Mouse (Mus musculus) midbrain, postnatal 0 days (tissue): Measurements from ENCODE around the gene Izumo1r. TPM values are rescaled to one million over a fixed set of nuclear protein-coding genes. Genes with fewer than 3 reads are reported as not detected.
A peak's percentile ranks its signal among the peaks of the same experiment; 100 is the strongest.

Experiments
- ATAC-seq: fragments of 200-750 bp; cut with Nextera tagmentation; 2 replicates; pipeline ENCODE4 v1.8.0; 2017; ENCODE audit warnings: moderate number of reproducible peaks, mild to moderate bottlenecking, moderate TSS enrichment, moderate library complexity; ENCODE audit not compliant: low FRiP score
- DNase-seq: peaks from one replicate; pipeline ENCODE4 v3.0.0-alpha.2; 2015; ENCODE audit warnings: low spot score
- H3K27ac ChIP-seq: fragments of 300-500 bp; sonication (generic); 2 replicates; pipeline ENCODE4 v1.5.1; 2014; ENCODE audit warnings: low read depth, mild to moderate bottlenecking, low read length, mixed read lengths
- H3K27me3 ChIP-seq: fragments of 300-500 bp; sonication (generic); 2 replicates; pipeline ENCODE4 v1.6.1; 2014; ENCODE audit warnings: low read length, control low read depth, mixed read lengths; ENCODE audit not compliant: insufficient read depth
- H3K36me3 ChIP-seq: fragments of 300-500 bp; sonication (generic); 2 replicates; pipeline ENCODE4 v1.6.1; 2014; ENCODE audit warnings: low read length, control low read depth, mixed read lengths; ENCODE audit not compliant: insufficient read depth
- H3K4me1 ChIP-seq: fragments of 300-500 bp; sonication (generic); 2 replicates; pipeline ENCODE4 v1.6.1; 2014; ENCODE audit warnings: mild to moderate bottlenecking, control low read depth, antibody characterized with exemption, low read length, mixed read lengths; ENCODE audit not compliant: insufficient read depth
- H3K4me2 ChIP-seq: fragments of 300-500 bp; sonication (generic); 2 replicates; pipeline ENCODE4 v1.6.1; 2014; ENCODE audit warnings: low read depth, mild to moderate bottlenecking, low read length, mixed read lengths; ENCODE audit not compliant: poor library complexity, severe bottlenecking
- H3K4me3 ChIP-seq: fragments of 300-500 bp; sonication (generic); 2 replicates; pipeline ENCODE4 v1.5.1; 2014; ENCODE audit warnings: low read depth, mild to moderate bottlenecking, low read length, moderate library complexity
- H3K9ac ChIP-seq: fragments of 300-500 bp; sonication (generic); replicated peaks from 2 replicates; pipeline ENCODE4 v1.6.1; 2014; ENCODE audit warnings: mild to moderate bottlenecking, low read length, moderate library complexity, mixed read lengths; ENCODE audit not compliant: poor library complexity, severe bottlenecking
- H3K9me3 ChIP-seq: fragments of 300-500 bp; sonication (generic); 2 replicates; pipeline ENCODE4 v1.6.1; 2016; ENCODE audit warnings: low read length, control low read depth
- CTCF ChIP-seq: IDR thresholded peaks from 2 replicates; pipeline ENCODE4 v1.5.1; 2016; ENCODE audit warnings: antibody characterized with exemption, mild to moderate bottlenecking
- WGBS: fragments of 180-500 bp; shearing (Covaris S2); extraction: QIAGEN DNeasy Blood & Tissue Kit; methylation state at CpG from one replicate; pipeline ENCODE4 v1.1.7; 2014; 5-methylcytosine and 5-hydroxymethylcytosine counted together
- polyA plus RNA-seq: library from polyadenylated mRNA; unstranded; fragments of >200 nt; fragmentation: Nextera tagmentation; extraction: Ambion mirVana; gene quantifications from 2 replicates; pipeline ENCODE4 v1.2.1, GENCODE M21; 2015
- total RNA-seq: library from RNA; depleted of rRNA; stranded (reverse); fragments of >200 nt; gene quantifications from 2 replicates; pipeline ENCODE4 v1.2.3, GENCODE M21; 2014

Izumo1r gene
- total and polyA plus RNA-seq, 2 experiments from 2014 or later, result not detected

- Histone ChIP-seq H3K4me2 (no peak overlapping the region), H3K4me3 (no peak overlapping the region), H3K9ac (no peak overlapping the region), H3K4me1 (0 out of 2 replicates have a peak, but pooled peaks cover 8% of the 10 kb centered on the region), H3K9me3 (no peaks in the 10 kb centered on the region), H3K27ac (no peak overlapping the region), H3K27me3 (no peaks in the 10 kb centered on the region), H3K36me3 (no peaks in the 10 kb centered on the region)
- 84% methylated on average over 5 of the region's 5 CpGs for WGBS
- no peak for TF ChIP-seq CTCF
- ATAC-seq (no peak), DNase-seq (no peak)
Observed at GRCm38 (mm10) chr9:14875743-14876507, 27.8 kb downstream of the Izumo1r start.

GRCm38 (mm10) chr9:14872181-14872930 lies 31.4 kb downstream of the Izumo1r start:
- no peak for DNase-seq

GRCm38 (mm10) chr9:14871536-14871935 lies 32.2 kb downstream of the Izumo1r start:
- H3K36me3 ChIP-seq, result no peaks in the 10 kb centered on the region
- no peak overlapping the region for H3K9ac ChIP-seq
- no peak overlapping the region for H3K4me2 ChIP-seq
- 0 out of 2 replicates have a peak, but pooled peaks cover 8% of the 10 kb centered on the region for H3K4me1 ChIP-seq
- H3K9me3 ChIP-seq, result no peaks in the 10 kb centered on the region
- no peak overlapping the region for H3K4me3 ChIP-seq
- WGBS, result 53% methylated on average over 3 of the region's 3 CpGs
- H3K27ac ChIP-seq, result no peak overlapping the region
- DNase-seq, result no peak
- H3K27me3 ChIP-seq, result no peaks in the 10 kb centered on the region
- TF ChIP-seq CTCF, result no peak
- no peak for ATAC-seq

More at GRCm38 (mm10) chr9:14872181-14872930, 31.4 kb downstream of the Izumo1r start:
- peak; percentile 80 for ATAC-seq
- no peak overlapping the region for H3K9ac ChIP-seq
- H3K9me3 ChIP-seq, result no peaks in the 10 kb centered on the region
- H3K4me2 ChIP-seq, result no peak overlapping the region
- no peaks in the 10 kb centered on the region for H3K36me3 ChIP-seq
- 15% methylated on average over 17 of the region's 17 CpGs for WGBS
- H3K27me3 ChIP-seq, result no peaks in the 10 kb centered on the region
- H3K4me3 ChIP-seq, result no peak overlapping the region
- TF ChIP-seq CTCF, result no peak
- 0 out of 2 replicates have a peak, but pooled peaks cover 8% of the 10 kb centered on the region for H3K4me1 ChIP-seq
- H3K27ac ChIP-seq, result no peak overlapping the region

GRCm38 (mm10) chr9:14870802-14871201 lies 32.9 kb downstream of the Izumo1r start:
- H3K27me3 ChIP-seq, result no peaks in the 10 kb centered on the region
- no peak overlapping the region for H3K9ac ChIP-seq
- no peak overlapping the region for H3K4me2 ChIP-seq
- H3K9me3 ChIP-seq, result no peaks in the 10 kb centered on the region
- H3K27ac ChIP-seq, result no peak overlapping the region
- no peak overlapping the region for H3K4me3 ChIP-seq
- no peaks in the 10 kb centered on the region for H3K36me3 ChIP-seq
- no peak for TF ChIP-seq CTCF
- 90% methylated on average over 10 of the region's 10 CpGs for WGBS
- 0 out of 2 replicates have a peak, but pooled peaks cover 8% of the 10 kb centered on the region for H3K4me1 ChIP-seq
- no peak for DNase-seq
- no peak for ATAC-seq

- Histone ChIP-seq H3K4me1 (0 out of 2 replicates have a peak, but pooled peaks cover 8% of the 10 kb centered on the region), H3K27ac (no peak overlapping the region), H3K36me3 (no peaks in the 10 kb centered on the region), H3K27me3 (no peaks in the 10 kb centered on the region), H3K4me2 (no peak overlapping the region), H3K9ac (no peak overlapping the region), H3K4me3 (no peak overlapping the region), H3K9me3 (no peaks in the 10 kb centered on the region)
- no peak for ATAC-seq
- TF ChIP-seq CTCF, result no peak
- WGBS, result 90% methylated on average over 2 of the region's 2 CpGs
- DNase-seq, result no peak
Observed at GRCm38 (mm10) chr9:14870377-14870776, 33.4 kb downstream of the Izumo1r start.

- H3K4me2 ChIP-seq, result no peak overlapping the region
- H3K4me3 ChIP-seq, result no peak overlapping the region
- DNase-seq (no peak), ATAC-seq (no peak)
- no peak overlapping the region for H3K27ac ChIP-seq
- H3K36me3 ChIP-seq, result no peaks in the 10 kb centered on the region
- 98% methylated on average over 8 of the region's 8 CpGs for WGBS
- H3K9me3 ChIP-seq, result no peaks in the 10 kb centered on the region
- no peaks in the 10 kb centered on the region for H3K27me3 ChIP-seq
- H3K4me1 ChIP-seq, result 0 out of 2 replicates have a peak, but pooled peaks cover 8% of the 10 kb centered on the region
- TF ChIP-seq CTCF, result no peak
- H3K9ac ChIP-seq, result no peak overlapping the region
Observed at GRCm38 (mm10) chr9:14868326-14868725, 35.4 kb downstream of the Izumo1r start.
